Mouse (Mus musculus): ENCODE measurements around the gene Ccdc92b.

DNA sequence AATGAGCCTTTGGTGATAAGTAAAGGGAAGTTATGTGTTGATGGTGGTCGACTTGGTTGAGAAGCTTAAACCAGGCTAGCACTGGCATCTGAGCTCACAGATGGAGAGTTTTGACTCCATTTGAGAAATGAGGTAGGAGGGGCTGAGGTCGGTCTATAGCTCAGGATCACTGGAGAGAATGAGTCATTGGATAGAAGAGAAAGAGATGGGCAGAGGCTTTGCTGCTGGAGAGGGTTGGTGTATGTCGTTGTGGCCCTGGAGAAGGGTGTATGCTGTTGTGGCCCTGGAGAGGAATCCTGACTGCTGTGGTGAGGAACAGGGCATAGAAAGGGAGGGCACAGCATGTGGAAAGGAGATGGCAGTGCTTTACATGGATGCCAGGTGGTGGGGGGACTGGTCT lies 36.5 kb downstream of the Ccdc92b start:
- TF ChIP-seq CHD2 (IDR thresholded peaks at IDR 0.05; ENCODE audit: low read depth, low read length) (no peak), ZNF384 (IDR thresholded peaks at IDR 0.05; ENCODE audit: low read depth, low read length) (no peak), ZC3H11A (IDR thresholded peaks at IDR 0.05; ENCODE audit: borderline replicate concordance, low read depth, low read length) (no peak), HCFC1 (IDR thresholded peaks at IDR 0.05; ENCODE audit: borderline replicate concordance, insufficient read depth, low read length) (no peak), MAFK (IDR thresholded peaks at IDR 0.05; ENCODE audit: insufficient read depth, low read depth, low read length) (no peak)
